Mouse (Mus musculus): ENCODE results near the gene Kcnd2. TPM values are rescaled to one million over a fixed set of nuclear protein-coding genes. Genes with fewer than 3 reads are reported as not detected.

Kcnd2 gene
- total RNA-seq, 2 experiments from 2014 or later = 14.4 to 14.5 TPM

GRCm38 (mm10) chr6:21664135-21664534, 448.8 kb downstream of the Kcnd2 start:
- DNase-seq = no peak
- intact Hi-C loops (cut with DNase I) = no loop called here

GRCm38 (mm10) chr6:21664638-21665037, 449.3 kb downstream of the Kcnd2 start:
- no peak for DNase-seq
- intact Hi-C loops (cut with DNase I) = no loop called here

GRCm38 (mm10) chr6:21684252-21684651, 468.9 kb downstream of the Kcnd2 start:
- peak in 1 of 2 experiments; percentile 2 for DNase-seq
- intact Hi-C loops (cut with DNase I) = no loop called here

GRCm38 (mm10) chr6:21686388-21686787, 471.1 kb downstream of the Kcnd2 start:
- no peak for DNase-seq
- intact Hi-C loops (cut with DNase I) = no loop called here

- DNase-seq = no peak
- intact Hi-C loops (cut with DNase I) = no loop called here
Observed at GRCm38 (mm10) chr6:21692861-21693350, 477.6 kb downstream of the Kcnd2 start.

- DNase-seq = no peak
- intact Hi-C loops (cut with DNase I) = no loop called here
Observed at GRCm38 (mm10) chr6:21697641-21698040, 482.3 kb downstream of the Kcnd2 start.

- DNase-seq = no peak
- intact Hi-C loops (cut with DNase I) = no loop called here
Observed at GRCm38 (mm10) chr6:21701131-21701530, 485.8 kb downstream of the Kcnd2 start.

GRCm38 (mm10) chr6:21709228-21709627, 493.9 kb downstream of the Kcnd2 start:
- DNase-seq = no peak

GRCm38 (mm10) chr6:21719121-21719520, 503.8 kb downstream of the Kcnd2 start:
- no peak for DNase-seq
- intact Hi-C loops (cut with DNase I) = no loop called here

More at GRCm38 (mm10) chr6:21709228-21709627, 493.9 kb downstream of the Kcnd2 start:
- intact Hi-C loops (cut with DNase I) = no loop called here

GRCm38 (mm10) chr6:21722238-21722637, 506.9 kb downstream of the Kcnd2 start:
- DNase-seq = no peak
- intact Hi-C loops (cut with DNase I) = no loop called here

GRCm38 (mm10) chr6:21740606-21741005, 525.3 kb downstream of the Kcnd2 start:
- intact Hi-C loops (cut with DNase I) = no loop called here
- no peak for DNase-seq

GRCm38 (mm10) chr6:21744615-21745266, 529.4 kb downstream of the Kcnd2 start:
- intact Hi-C loops (cut with DNase I) = no loop called here
- DNase-seq = no peak

GRCm38 (mm10) chr6:21747536-21747935, 532.2 kb downstream of the Kcnd2 start:
- intact Hi-C loops (cut with DNase I) = no loop called here
- no peak for DNase-seq

GRCm38 (mm10) chr6:21767787-21768221, 552.5 kb downstream of the Kcnd2 start:
- no peak for DNase-seq
- intact Hi-C loops (cut with DNase I) = loop anchor here (1.0 kb wide), 1 partner anchor 18 kb away; no protein-coding TSS in a partner anchor

GRCm38 (mm10) chr6:21768745-21769446, 553.6 kb downstream of the Kcnd2 start:
- intact Hi-C loops (cut with DNase I) = no loop called here
- peak; percentile 25 to 31 for DNase-seq

- no peak for DNase-seq
- intact Hi-C loops (cut with DNase I) = no loop called here
Observed at GRCm38 (mm10) chr6:21769447-21769809, 554.1 kb downstream of the Kcnd2 start.

GRCm38 (mm10) chr6:21774213-21774916, 559.1 kb downstream of the Kcnd2 start:
- DNase-seq = no peak
- intact Hi-C loops (cut with DNase I) = no loop called here
